Mouse (Mus musculus): ENCODE results near the gene Elof1. TPM values are rescaled to one million over a fixed set of nuclear protein-coding genes. Genes with fewer than 3 reads are reported as not detected.

Elof1 gene
- polyA plus RNA-seq, 1 experiment from 2014 or later: 191 TPM

GRCm38 (mm10) chr9:22070791-22071573, 46.0 kb downstream of the Elof1 start, which contains the start of the genes Gm49318 and Zfp653:
Gene Gm49318 (minus strand): TSS chr9:22071259.
Gene Zfp653 (minus strand): TSS chr9:22071376.
- Histone ChIP-seq H3K9me3 (ENCODE audit: low read length) (no peaks in the 10 kb centered on the region), H3K27me3 (replicated peaks; ENCODE audit: insufficient read depth, low read length) (no peaks in the 10 kb centered on the region), H3K4me3 (ENCODE audit: low read depth, low read length) (peak within 1 kb of the TSS; percentile 82), H3K9ac (replicated peaks; ENCODE audit: low read depth) (peak within 1 kb of the TSS; percentile 76), H3K27ac (ENCODE audit: low read length) (peak within 1 kb of the TSS; percentile 98), H3K4me1 (ENCODE audit: insufficient read depth, low read depth, low read length) (peaks cover 6% of the 10 kb centered on the region; the same call in 1 of the 2 replicates), H3K4me2 (replicated peaks; ENCODE audit: low read depth, low read length) (peak within 1 kb of the TSS; percentile 55), H3K36me3 (ENCODE audit: insufficient read depth, low read length) (peaks cover 3% of the 10 kb centered on the region; the same call in 1 of the 2 replicates)
- DNase-seq (ENCODE audit: low spot score) (peak; percentile 99), ATAC-seq (peak; percentile 98)
- TF ChIP-seq CTCF (IDR thresholded peaks at IDR 0.05): no peak
- TF ChIP-seq EP300 (IDR thresholded peaks at IDR 0.05): no peak
- WGBS: 1% methylated on average over 64 of the region's 87 CpGs

- Histone ChIP-seq H3K4me3 (ENCODE audit: low read depth, low read length) (peak overlapping the region; percentile 82), H3K4me1 (ENCODE audit: insufficient read depth, low read depth, low read length) (peaks cover 6% of the 10 kb centered on the region; the same call in 1 of the 2 replicates), H3K9ac (replicated peaks; ENCODE audit: low read depth) (no peak overlapping the region), H3K4me2 (replicated peaks; ENCODE audit: low read depth, low read length) (peak overlapping the region; percentile 55), H3K36me3 (ENCODE audit: insufficient read depth, low read length) (peaks cover 8% of the 10 kb centered on the region; the same call in 1 of the 2 replicates), H3K27ac (ENCODE audit: low read length) (peak overlapping the region; percentile 98; the same call in 1 of the 2 replicates), H3K27me3 (replicated peaks; ENCODE audit: insufficient read depth, low read length) (no peaks in the 10 kb centered on the region), H3K9me3 (ENCODE audit: low read length) (no peaks in the 10 kb centered on the region)
- TF ChIP-seq EP300 (IDR thresholded peaks at IDR 0.05) (no peak), CTCF (IDR thresholded peaks at IDR 0.05) (no peak)
- no peak for ATAC-seq
- no peak for DNase-seq (ENCODE audit: low spot score)
- 68% methylated on average over 4 of the region's 4 CpGs for WGBS
Observed at GRCm38 (mm10) chr9:22069881-22070553, 47.0 kb downstream of the Elof1 start.

GRCm38 (mm10) chr9:22067195-22067594, 49.8 kb downstream of the Elof1 start:
- Histone ChIP-seq H3K27me3 (replicated peaks; ENCODE audit: insufficient read depth, low read length) (no peaks in the 10 kb centered on the region), H3K9ac (replicated peaks; ENCODE audit: low read depth) (no peak overlapping the region), H3K27ac (ENCODE audit: low read length) (no peak overlapping the region), H3K36me3 (ENCODE audit: insufficient read depth, low read length) (peaks cover 22% of the 10 kb centered on the region; the same call in 1 of the 2 replicates), H3K4me3 (ENCODE audit: low read depth, low read length) (no peak overlapping the region), H3K4me1 (ENCODE audit: insufficient read depth, low read depth, low read length) (peaks cover 6% of the 10 kb centered on the region; the same call in 1 of the 2 replicates), H3K4me2 (replicated peaks; ENCODE audit: low read depth, low read length) (no peak overlapping the region), H3K9me3 (ENCODE audit: low read length) (no peaks in the 10 kb centered on the region)
- DNase-seq (ENCODE audit: low spot score) (no peak), ATAC-seq (no peak)
- 88% methylated on average over 5 of the region's 5 CpGs for WGBS
- TF ChIP-seq EP300 (IDR thresholded peaks at IDR 0.05): no peak
- no peak for TF ChIP-seq CTCF (IDR thresholded peaks at IDR 0.05)

- TF ChIP-seq EP300 (IDR thresholded peaks at IDR 0.05) (no peak), CTCF (IDR thresholded peaks at IDR 0.05) (peak; percentile 97)
- no peak overlapping the region for H3K4me3 ChIP-seq (ENCODE audit: low read depth, low read length)
- no peak overlapping the region for H3K9ac ChIP-seq (replicated peaks; ENCODE audit: low read depth)
- no peak for ATAC-seq
- H3K36me3 ChIP-seq (ENCODE audit: insufficient read depth, low read length): peaks cover 22% of the 10 kb centered on the region; the same call in 1 of the 2 replicates
- H3K27me3 ChIP-seq (replicated peaks; ENCODE audit: insufficient read depth, low read length): no peaks in the 10 kb centered on the region
- 81% methylated on average over 3 of the region's 3 CpGs for WGBS
- H3K4me2 ChIP-seq (replicated peaks; ENCODE audit: low read depth, low read length): no peak overlapping the region
- DNase-seq (ENCODE audit: low spot score): peak; percentile 66
- H3K9me3 ChIP-seq (ENCODE audit: low read length): no peaks in the 10 kb centered on the region
- H3K27ac ChIP-seq (ENCODE audit: low read length): no peak overlapping the region
- H3K4me1 ChIP-seq (ENCODE audit: insufficient read depth, low read depth, low read length): peaks cover 6% of the 10 kb centered on the region; the same call in 1 of the 2 replicates
Observed at GRCm38 (mm10) chr9:22066433-22066832, 50.5 kb downstream of the Elof1 start.

- Histone ChIP-seq H3K4me2 (replicated peaks; ENCODE audit: low read depth, low read length) (no peak overlapping the region), H3K4me1 (ENCODE audit: insufficient read depth, low read depth, low read length) (peaks cover 6% of the 10 kb centered on the region; the same call in 1 of the 2 replicates), H3K9me3 (ENCODE audit: low read length) (no peaks in the 10 kb centered on the region), H3K27ac (ENCODE audit: low read length) (no peak overlapping the region), H3K4me3 (ENCODE audit: low read depth, low read length) (no peak overlapping the region), H3K36me3 (ENCODE audit: insufficient read depth, low read length) (peaks cover 22% of the 10 kb centered on the region; the same call in 1 of the 2 replicates), H3K9ac (replicated peaks; ENCODE audit: low read depth) (no peak overlapping the region), H3K27me3 (replicated peaks; ENCODE audit: insufficient read depth, low read length) (no peaks in the 10 kb centered on the region)
- no peak for DNase-seq (ENCODE audit: low spot score)
- no peak for TF ChIP-seq EP300 (IDR thresholded peaks at IDR 0.05)
- TF ChIP-seq CTCF (IDR thresholded peaks at IDR 0.05): no peak
- 92% methylated on average over 11 of the region's 11 CpGs for WGBS
- ATAC-seq: no peak
Observed at GRCm38 (mm10) chr9:22065642-22066041, 51.3 kb downstream of the Elof1 start.

- peaks cover 22% of the 10 kb centered on the region; the same call in 1 of the 2 replicates for H3K36me3 ChIP-seq (ENCODE audit: insufficient read depth, low read length)
- no peak for DNase-seq (ENCODE audit: low spot score)
- no peak overlapping the region for H3K27ac ChIP-seq (ENCODE audit: low read length)
- H3K9ac ChIP-seq (replicated peaks; ENCODE audit: low read depth): no peak overlapping the region
- H3K9me3 ChIP-seq (ENCODE audit: low read length): no peaks in the 10 kb centered on the region
- 85% methylated on average over 3 of the region's 3 CpGs for WGBS
- no peaks in the 10 kb centered on the region for H3K4me1 ChIP-seq (ENCODE audit: insufficient read depth, low read depth, low read length)
- no peaks in the 10 kb centered on the region for H3K27me3 ChIP-seq (replicated peaks; ENCODE audit: insufficient read depth, low read length)
- no peak overlapping the region for H3K4me3 ChIP-seq (ENCODE audit: low read depth, low read length)
- TF ChIP-seq CTCF (IDR thresholded peaks at IDR 0.05) (no peak), EP300 (IDR thresholded peaks at IDR 0.05) (no peak)
- H3K4me2 ChIP-seq (replicated peaks; ENCODE audit: low read depth, low read length): no peak overlapping the region
- ATAC-seq: no peak
Observed at GRCm38 (mm10) chr9:22064341-22064740, 52.6 kb downstream of the Elof1 start.

Small RNAs within 50 kb of the gene (microRNA-seq; reads per million reads assigned to microRNA genes)
- gene Mir7084: not detected

Other genes starting within 250 kb of the Elof1 start
- gene Rab3d, start 199.0 kb downstream of the Elof1 start, polyA plus RNA-seq (2015; fragmentation: Nextera tagmentation; extraction: Ambion mirVana): 28.4 and 31.0 TPM in 2 replicates
- gene Ccdc159, start 189.7 kb downstream of the Elof1 start, polyA plus RNA-seq (2015; fragmentation: Nextera tagmentation; extraction: Ambion mirVana): 1.2 and 1.4 TPM in 2 replicates
- gene Tmem205, start 189.6 kb downstream of the Elof1 start, polyA plus RNA-seq (2015; fragmentation: Nextera tagmentation; extraction: Ambion mirVana): 106 and 107 TPM in 2 replicates
- gene Plppr2, start 180.1 kb downstream of the Elof1 start, polyA plus RNA-seq (2015; fragmentation: Nextera tagmentation; extraction: Ambion mirVana): 2.2 and 3.3 TPM in 2 replicates
- gene Swsap1, start 161.4 kb downstream of the Elof1 start, polyA plus RNA-seq (2015; fragmentation: Nextera tagmentation; extraction: Ambion mirVana): 5.7 and 5.8 TPM in 2 replicates
- gene Epor, start 153.7 kb downstream of the Elof1 start, polyA plus RNA-seq (2015; fragmentation: Nextera tagmentation; extraction: Ambion mirVana): 5.7 and 7.4 TPM in 2 replicates
- gene Rgl3, start 127.7 kb downstream of the Elof1 start, polyA plus RNA-seq (2015; fragmentation: Nextera tagmentation; extraction: Ambion mirVana): 6.0 and 6.4 TPM in 2 replicates
- 5.3 and 6.0 TPM in 2 replicates for gene Ccdc151, start 114.5 kb downstream of the Elof1 start, polyA plus RNA-seq (2015; fragmentation: Nextera tagmentation; extraction: Ambion mirVana)
- gene Prkcsh, start 114.4 kb downstream of the Elof1 start, polyA plus RNA-seq (2015; fragmentation: Nextera tagmentation; extraction: Ambion mirVana): 51.9 and 56.1 TPM in 2 replicates
- gene Elavl3, start 65.1 kb downstream of the Elof1 start, polyA plus RNA-seq (2015; fragmentation: Nextera tagmentation; extraction: Ambion mirVana): 0.04 TPM in 1 of 2 replicates, not detected in the other
- gene Gm49318, start 45.9 kb downstream of the Elof1 start, polyA plus RNA-seq (2015; fragmentation: Nextera tagmentation; extraction: Ambion mirVana): not detected in 2 replicates
- gene Zfp653, start 45.8 kb downstream of the Elof1 start, polyA plus RNA-seq (2015; fragmentation: Nextera tagmentation; extraction: Ambion mirVana): 8.8 and 8.9 TPM in 2 replicates
- 21.3 and 21.9 TPM in 2 replicates for gene Ecsit, start 31.7 kb downstream of the Elof1 start, polyA plus RNA-seq (2015; fragmentation: Nextera tagmentation; extraction: Ambion mirVana)
- 43.7 and 64.8 TPM in 2 replicates for gene Cnn1, start 18.0 kb downstream of the Elof1 start, polyA plus RNA-seq (2015; fragmentation: Nextera tagmentation; extraction: Ambion mirVana)
- gene Acp5, start 18.5 kb upstream of the Elof1 start, polyA plus RNA-seq (2015; fragmentation: Nextera tagmentation; extraction: Ambion mirVana): 8.9 and 9.1 TPM in 2 replicates
- gene Pigyl, start 39.7 kb upstream of the Elof1 start, polyA plus RNA-seq (2015; fragmentation: Nextera tagmentation; extraction: Ambion mirVana): 100 and 112 TPM in 2 replicates
- gene Zfp872, start 70.9 kb upstream of the Elof1 start, polyA plus RNA-seq (2015; fragmentation: Nextera tagmentation; extraction: Ambion mirVana): 0.49 and 1.0 TPM in 2 replicates
- gene Zfp809, start 108.5 kb upstream of the Elof1 start, polyA plus RNA-seq (2015; fragmentation: Nextera tagmentation; extraction: Ambion mirVana): 17.8 and 20.0 TPM in 2 replicates
- gene Zfp599, start 142.7 kb upstream of the Elof1 start, polyA plus RNA-seq (2015; fragmentation: Nextera tagmentation; extraction: Ambion mirVana): 0.84 and 0.97 TPM in 2 replicates
- gene Zfp810, start 190.5 kb upstream of the Elof1 start, polyA plus RNA-seq (2015; fragmentation: Nextera tagmentation; extraction: Ambion mirVana): 13.6 and 15.3 TPM in 2 replicates

Data from lung, postnatal 0 days (tissue).